Mouse (Mus musculus) midbrain, embryonic 13.5 days (tissue): ENCODE data around the gene Naga. TPM values are rescaled to one million over a fixed set of nuclear protein-coding genes. Genes with fewer than 3 reads are reported as not detected.

Experiments used
- ATAC-seq: fragments of 200-750 bp; cut with Nextera tagmentation; 2 replicates; pipeline ENCODE4 v1.8.0; 2017; ENCODE audit warnings: mild to moderate bottlenecking, moderate TSS enrichment, moderate library complexity
- H3K27ac ChIP-seq: fragments of 300-500 bp; sonication (generic); 2 replicates; pipeline ENCODE4 v1.5.1; 2015; ENCODE audit warnings: inconsistent platforms, mild to moderate bottlenecking, moderate library complexity
- H3K27me3 ChIP-seq: fragments of 300-500 bp; sonication (generic); 2 replicates; pipeline ENCODE4 v1.6.1; 2015; ENCODE audit warnings: mild to moderate bottlenecking, inconsistent platforms
- H3K36me3 ChIP-seq: fragments of 300-500 bp; sonication (generic); 2 replicates; pipeline ENCODE4 v1.6.1; 2015; ENCODE audit warnings: mild to moderate bottlenecking, inconsistent platforms
- H3K4me1 ChIP-seq: fragments of 300-500 bp; sonication (generic); replicated peaks from 2 replicates; pipeline ENCODE4 v1.6.1; 2015; ENCODE audit warnings: inconsistent platforms
- H3K4me2 ChIP-seq: fragments of 300-500 bp; sonication (generic); replicated peaks from 2 replicates; pipeline ENCODE4 v1.6.1; 2015; ENCODE audit warnings: moderate library complexity, mild to moderate bottlenecking, inconsistent platforms
- H3K4me3 ChIP-seq: fragments of 300-500 bp; sonication (generic); replicated peaks from 2 replicates; pipeline ENCODE4 v1.5.1; 2015; ENCODE audit warnings: mild to moderate bottlenecking, inconsistent platforms
- H3K9ac ChIP-seq: fragments of 300-500 bp; sonication (generic); replicated peaks from 2 replicates; pipeline ENCODE4 v1.6.1; 2015; ENCODE audit warnings: mild to moderate bottlenecking, inconsistent platforms
- H3K9me3 ChIP-seq: fragments of 300-500 bp; sonication (generic); 2 replicates; pipeline ENCODE4 v1.6.1; 2016; ENCODE audit warnings: mild to moderate bottlenecking, inconsistent platforms
- WGBS: fragments of 180-500 bp; shearing (Covaris S2); methylation state at CpG from one replicate; pipeline ENCODE4 v1.1.7; 2015; 5-methylcytosine and 5-hydroxymethylcytosine counted together
- polyA plus RNA-seq: library from polyadenylated mRNA; unstranded; fragments of >200 nt; fragmentation: Nextera tagmentation; extraction: Ambion mirVana; gene quantifications from 2 replicates; pipeline ENCODE4 v1.2.1, GENCODE M21; 2015

The Naga gene
- polyA plus RNA-seq, 1 experiment from 2014 or later, result 22.7 TPM

- peak overlapping the region; percentile 90; the same call in 1 of the 2 replicates for H3K27ac ChIP-seq
- peak overlapping the region; percentile 97 for H3K9ac ChIP-seq
- 35% methylated on average over 14 of the region's 14 CpGs for WGBS
- H3K9me3 ChIP-seq, result no peaks in the 10 kb centered on the region
- ATAC-seq, result no peak
- H3K27me3 ChIP-seq, result no peaks in the 10 kb centered on the region
- H3K4me3 ChIP-seq, result peak overlapping the region; percentile 94
- peaks cover 28% of the 10 kb centered on the region for H3K4me1 ChIP-seq
- H3K36me3 ChIP-seq, result peaks cover 29% of the 10 kb centered on the region
- peak overlapping the region; percentile 72 for H3K4me2 ChIP-seq
These were observed 14.5 kb upstream of the Naga start for GRCm38 (mm10) chr15:82353078-82353744.

- 83% methylated on average over 3 of the region's 3 CpGs for WGBS
These were observed 12.8 kb upstream of the Naga start for GRCm38 (mm10) chr15:82351480-82351879.

GRCm38 (mm10) chr15:82350349-82350748 lies 11.6 kb upstream of the Naga start:
- peaks cover 35% of the 10 kb centered on the region for H3K36me3 ChIP-seq
- no peak for ATAC-seq
- 94% methylated on average over 4 of the region's 4 CpGs for whole genome bisulfite sequencing
- no peak overlapping the region for H3K9ac ChIP-seq
- no peaks in the 10 kb centered on the region for H3K9me3 ChIP-seq
- no peak overlapping the region for H3K4me3 ChIP-seq
- H3K4me2 ChIP-seq, result no peak overlapping the region
- peaks cover 47% of the 10 kb centered on the region for H3K4me1 ChIP-seq
- H3K27ac ChIP-seq, result no peak overlapping the region
- no peaks in the 10 kb centered on the region for H3K27me3 ChIP-seq

More at GRCm38 (mm10) chr15:82351480-82351879, 12.8 kb upstream of the Naga start:
- Histone ChIP-seq H3K4me3 (no peak overlapping the region), H3K9me3 (no peaks in the 10 kb centered on the region), H3K4me2 (0 out of 2 replicates have a peak overlapping the region, but pooled peaks have one; percentile 12), H3K36me3 (peaks cover 35% of the 10 kb centered on the region), H3K4me1 (peaks cover 46% of the 10 kb centered on the region), H3K9ac (no peak overlapping the region; the same call in 1 of the 2 replicates), H3K27ac (no peak overlapping the region), H3K27me3 (no peaks in the 10 kb centered on the region)
- no peak for ATAC-seq

- Histone ChIP-seq H3K36me3 (peaks cover 35% of the 10 kb centered on the region), H3K27ac (no peak overlapping the region), H3K9me3 (no peaks in the 10 kb centered on the region), H3K9ac (no peak overlapping the region), H3K4me3 (no peak overlapping the region), H3K27me3 (no peaks in the 10 kb centered on the region), H3K4me2 (no peak overlapping the region), H3K4me1 (peaks cover 41% of the 10 kb centered on the region)
- WGBS, result 89% methylated on average over 2 of the region's 2 CpGs
- ATAC-seq, result no peak
These were observed 10.2 kb upstream of the Naga start for GRCm38 (mm10) chr15:82348999-82349341.

GRCm38 (mm10) chr15:82348258-82348998 lies 9.7 kb upstream of the Naga start:
- WGBS, result 88% methylated on average over 8 of the region's 8 CpGs
- no peak overlapping the region for H3K27ac ChIP-seq
- peaks cover 35% of the 10 kb centered on the region for H3K36me3 ChIP-seq
- H3K4me3 ChIP-seq, result no peak overlapping the region
- H3K4me1 ChIP-seq, result peaks cover 40% of the 10 kb centered on the region
- no peaks in the 10 kb centered on the region for H3K9me3 ChIP-seq
- ATAC-seq, result no peak
- H3K27me3 ChIP-seq, result no peaks in the 10 kb centered on the region
- no peak overlapping the region for H3K9ac ChIP-seq
- H3K4me2 ChIP-seq, result no peak overlapping the region

- Histone ChIP-seq H3K4me2 (peak overlapping the region; percentile 88), H3K27ac (no peak overlapping the region), H3K4me3 (no peak overlapping the region), H3K9me3 (no peaks in the 10 kb centered on the region), H3K36me3 (peaks cover 35% of the 10 kb centered on the region), H3K4me1 (peaks cover 34% of the 10 kb centered on the region), H3K27me3 (no peaks in the 10 kb centered on the region), H3K9ac (no peak overlapping the region)
- no peak for ATAC-seq
- 92% methylated on average over 12 of the region's 12 CpGs for WGBS
These were observed 9.1 kb upstream of the Naga start for GRCm38 (mm10) chr15:82347852-82348251.

- peak overlapping the region; percentile 88 for H3K4me2 ChIP-seq
- ATAC-seq, result no peak
- 0 out of 2 replicates have a peak overlapping the region, but pooled peaks have one; percentile 84 for H3K27ac ChIP-seq
- H3K36me3 ChIP-seq, result peaks cover 35% of the 10 kb centered on the region
- no peaks in the 10 kb centered on the region for H3K9me3 ChIP-seq
- peaks cover 29% of the 10 kb centered on the region for H3K4me1 ChIP-seq
- H3K9ac ChIP-seq, result peak overlapping the region; percentile 77
- H3K4me3 ChIP-seq, result peak overlapping the region; percentile 61
- no peaks in the 10 kb centered on the region for H3K27me3 ChIP-seq
- 85% methylated on average over 4 of the region's 4 CpGs for WGBS
These were observed 8.6 kb upstream of the Naga start for GRCm38 (mm10) chr15:82347303-82347676.

GRCm38 (mm10) chr15:82346580-82347302 lies 8.0 kb upstream of the Naga start:
- peaks cover 5% of the 10 kb centered on the region; the same call in 1 of the 2 replicates for H3K27me3 ChIP-seq
- peak; percentile 3; the same call in 1 of the 2 replicates for ATAC-seq
- H3K4me3 ChIP-seq, result peak overlapping the region; percentile 61
- H3K9me3 ChIP-seq, result no peaks in the 10 kb centered on the region
- 65% methylated on average over 14 of the region's 14 CpGs for WGBS
- H3K36me3 ChIP-seq, result peaks cover 35% of the 10 kb centered on the region
- H3K27ac ChIP-seq, result peak overlapping the region; percentile 84
- H3K4me1 ChIP-seq, result peaks cover 24% of the 10 kb centered on the region
- peak overlapping the region; percentile 88 for H3K4me2 ChIP-seq
- peak overlapping the region; percentile 77 for H3K9ac ChIP-seq

- Histone ChIP-seq H3K4me1 (peaks cover 24% of the 10 kb centered on the region), H3K9me3 (no peaks in the 10 kb centered on the region), H3K27ac (peak overlapping the region; percentile 84), H3K4me3 (peak overlapping the region; percentile 61), H3K4me2 (peak overlapping the region; percentile 88), H3K27me3 (peaks cover 9% of the 10 kb centered on the region), H3K9ac (peak overlapping the region; percentile 77), H3K36me3 (peaks cover 33% of the 10 kb centered on the region)
- WGBS, result under 1% methylated on average over 51 of the region's 51 CpGs
- peak; percentile 99 for ATAC-seq
These were observed 7.2 kb upstream of the Naga start for GRCm38 (mm10) chr15:82345820-82346470.

- Histone ChIP-seq H3K4me2 (no peak overlapping the region), H3K36me3 (peaks cover 24% of the 10 kb centered on the region), H3K9me3 (no peaks in the 10 kb centered on the region), H3K9ac (no peak overlapping the region), H3K27ac (no peak overlapping the region), H3K27me3 (peaks cover 19% of the 10 kb centered on the region), H3K4me1 (peaks cover 25% of the 10 kb centered on the region), H3K4me3 (no peak overlapping the region)
- ATAC-seq, result no peak
- 91% methylated on average over 6 of the region's 6 CpGs for WGBS
These were observed 6.2 kb upstream of the Naga start for GRCm38 (mm10) chr15:82344971-82345370.

- H3K4me1 ChIP-seq, result peaks cover 25% of the 10 kb centered on the region
- peaks cover 10% of the 10 kb centered on the region for H3K36me3 ChIP-seq
- no peak overlapping the region for H3K27ac ChIP-seq
- no peaks in the 10 kb centered on the region for H3K9me3 ChIP-seq
- no peak overlapping the region for H3K4me3 ChIP-seq
- H3K27me3 ChIP-seq, result peaks cover 24% of the 10 kb centered on the region
- no peak overlapping the region for H3K4me2 ChIP-seq
- no peak overlapping the region for H3K9ac ChIP-seq
- no peak for ATAC-seq
- WGBS, result 92% methylated on average over 27 of the region's 27 CpGs
These were observed 4.9 kb upstream of the Naga start for GRCm38 (mm10) chr15:82343368-82344287.
